Mouse (Mus musculus): ENCODE measurements at regions not wholly inside any gene's neighbourhood (a gene's known extent, or its start where the extent isn't known, plus 50 kb on each side); places are given as distances from the start of the nearest gene placed in this dataset.

DNA sequence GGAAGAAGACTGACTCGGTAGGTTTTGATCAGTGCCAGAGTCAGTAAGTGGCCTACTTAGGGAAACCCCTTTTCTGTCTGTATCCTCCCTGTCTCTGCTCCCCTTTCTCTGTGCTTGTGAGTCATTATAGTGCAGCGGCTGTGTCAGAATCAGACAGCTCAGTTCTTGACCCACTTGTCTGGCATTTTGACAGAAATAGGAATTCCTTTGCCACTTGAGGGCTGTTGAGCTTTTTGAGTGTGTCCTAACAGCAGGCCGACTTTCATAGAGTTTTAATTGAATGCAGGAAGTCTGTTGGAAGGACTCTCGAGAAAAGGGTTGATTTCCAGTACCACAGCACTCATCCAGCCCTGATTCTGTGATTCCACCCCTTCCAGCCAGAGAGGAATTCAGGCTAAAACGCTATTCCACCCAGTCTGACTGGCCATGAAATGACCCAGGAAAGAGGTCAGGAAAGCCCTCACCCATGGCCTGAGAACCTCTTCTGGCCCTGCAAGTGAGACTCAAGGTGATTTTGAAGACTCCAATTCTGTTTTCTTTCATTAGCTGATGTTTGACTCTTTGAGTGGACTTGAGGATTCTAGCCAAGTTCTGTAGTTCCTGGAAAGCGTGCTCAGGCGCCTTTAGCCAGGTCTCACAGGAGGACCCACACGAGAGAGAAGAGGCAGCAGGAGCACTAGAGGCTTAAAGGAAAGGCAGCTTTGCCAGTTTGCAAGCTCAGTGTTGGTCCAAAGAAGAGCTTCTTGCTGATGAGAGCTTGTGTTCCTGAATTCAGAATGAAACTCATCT lies 95.6 kb upstream of the Opcml start:
- DNase-seq (ENCODE audit: low spot score) (no peak), ATAC-seq (ENCODE audit: low FRiP score, low read depth) (no peak)
- H3K9ac ChIP-seq (ENCODE audit: low read depth, low read length, severe bottlenecking), result no peak overlapping the region
- TF ChIP-seq POLR2A (IDR thresholded peaks at IDR 0.05; ENCODE audit: borderline replicate concordance, extremely low read depth, insufficient read depth, insufficient read length), result no peak
- WGBS, result 58% methylated on average over 8 of the region's 8 CpGs
- H3K36me3 ChIP-seq (ENCODE audit: control insufficient read depth, insufficient read depth, low read length), result no peaks in the 10 kb centered on the region
- H3K27ac ChIP-seq (replicated peaks; ENCODE audit: low read depth, low read length), result no peak overlapping the region
- H3K9me3 ChIP-seq (ENCODE audit: control insufficient read depth, low read length), result no peaks in the 10 kb centered on the region
- H3K27me3 ChIP-seq (ENCODE audit: control insufficient read depth, insufficient read depth, low read length), result no peaks in the 10 kb centered on the region
- H3K4me1 ChIP-seq (ENCODE audit: control insufficient read depth, insufficient read depth, low read length), result no peaks in the 10 kb centered on the region
- no peak overlapping the region for H3K4me2 ChIP-seq (replicated peaks; ENCODE audit: low read depth, low read length, severe bottlenecking)
- no peak overlapping the region for H3K4me3 ChIP-seq (replicated peaks; ENCODE audit: low read length)

DNA sequence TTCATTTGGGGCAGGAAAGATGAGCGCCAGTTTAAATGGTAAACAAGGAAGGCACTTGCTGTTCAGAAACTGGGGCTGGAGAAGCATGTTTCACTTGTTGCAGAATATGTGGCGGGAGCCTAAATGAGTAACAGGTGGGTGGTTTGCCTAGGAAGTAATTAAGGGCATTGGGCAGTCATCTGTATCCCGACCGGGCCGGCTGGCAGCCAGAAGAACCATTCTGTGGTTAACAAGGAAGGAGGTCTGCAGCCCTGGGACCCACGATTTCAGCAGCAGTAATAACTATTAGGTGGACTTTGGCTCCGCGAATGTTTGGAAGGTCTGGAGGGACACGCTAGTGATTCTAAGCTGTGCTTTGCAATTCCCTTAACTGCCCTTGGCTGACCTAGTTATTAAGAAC lies 89.0 kb upstream of the Opcml start:
- Histone ChIP-seq H3K27me3 (ENCODE audit: control insufficient read depth, insufficient read depth, low read length) (no peaks in the 10 kb centered on the region), H3K4me1 (ENCODE audit: control insufficient read depth, insufficient read depth, low read length) (0 out of 2 replicates have a peak, but pooled peaks cover 2% of the 10 kb centered on the region), H3K36me3 (ENCODE audit: control insufficient read depth, insufficient read depth, low read length) (no peaks in the 10 kb centered on the region), H3K9ac (ENCODE audit: low read depth, low read length, severe bottlenecking) (no peak overlapping the region), H3K4me3 (replicated peaks; ENCODE audit: low read length) (no peak overlapping the region), H3K27ac (replicated peaks; ENCODE audit: low read depth, low read length) (no peak overlapping the region), H3K4me2 (replicated peaks; ENCODE audit: low read depth, low read length, severe bottlenecking) (no peak overlapping the region), H3K9me3 (ENCODE audit: control insufficient read depth, low read length) (no peaks in the 10 kb centered on the region)
- WGBS, result 25% methylated on average over 9 of the region's 9 CpGs
- TF ChIP-seq POLR2A (IDR thresholded peaks at IDR 0.05; ENCODE audit: borderline replicate concordance, extremely low read depth, insufficient read depth, insufficient read length), result no peak
- DNase-seq (ENCODE audit: low spot score) (no peak), ATAC-seq (ENCODE audit: low FRiP score, low read depth) (0 out of 2 replicates have a peak, but pooled peaks have one; percentile 19)

DNA sequence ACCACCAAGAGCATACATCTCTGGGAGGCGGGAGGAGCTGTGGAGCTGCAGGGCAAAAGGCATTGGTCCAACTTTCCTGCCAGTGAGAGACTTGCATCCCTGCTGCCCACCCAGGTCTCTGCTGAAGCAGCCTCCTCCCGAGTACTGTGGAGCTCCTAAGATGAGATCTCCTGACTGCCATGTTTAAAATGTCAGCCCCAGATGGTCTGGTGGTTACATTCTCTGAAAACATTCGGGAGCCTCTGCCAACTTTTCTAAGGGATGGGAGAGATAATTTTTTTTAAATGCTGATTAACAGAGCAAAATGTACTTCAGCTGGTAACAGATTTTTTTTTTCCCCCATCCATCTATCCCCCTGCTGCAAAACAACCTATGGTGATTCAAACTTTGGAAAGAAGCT lies 88.4 kb upstream of the Opcml start:
- Histone ChIP-seq H3K27me3 (ENCODE audit: control insufficient read depth, insufficient read depth, low read length) (no peaks in the 10 kb centered on the region), H3K4me1 (ENCODE audit: control insufficient read depth, insufficient read depth, low read length) (0 out of 2 replicates have a peak, but pooled peaks cover 2% of the 10 kb centered on the region), H3K9me3 (ENCODE audit: control insufficient read depth, low read length) (no peaks in the 10 kb centered on the region), H3K9ac (ENCODE audit: low read depth, low read length, severe bottlenecking) (no peak overlapping the region), H3K4me3 (replicated peaks; ENCODE audit: low read length) (no peak overlapping the region), H3K36me3 (ENCODE audit: control insufficient read depth, insufficient read depth, low read length) (no peaks in the 10 kb centered on the region), H3K27ac (replicated peaks; ENCODE audit: low read depth, low read length) (no peak overlapping the region), H3K4me2 (replicated peaks; ENCODE audit: low read depth, low read length, severe bottlenecking) (no peak overlapping the region)
- no peak for TF ChIP-seq POLR2A (IDR thresholded peaks at IDR 0.05; ENCODE audit: borderline replicate concordance, extremely low read depth, insufficient read depth, insufficient read length)
- 49% methylated on average over 3 of the region's 3 CpGs for WGBS
- ATAC-seq (ENCODE audit: low FRiP score, low read depth) (no peak), DNase-seq (ENCODE audit: low spot score) (no peak)

DNA sequence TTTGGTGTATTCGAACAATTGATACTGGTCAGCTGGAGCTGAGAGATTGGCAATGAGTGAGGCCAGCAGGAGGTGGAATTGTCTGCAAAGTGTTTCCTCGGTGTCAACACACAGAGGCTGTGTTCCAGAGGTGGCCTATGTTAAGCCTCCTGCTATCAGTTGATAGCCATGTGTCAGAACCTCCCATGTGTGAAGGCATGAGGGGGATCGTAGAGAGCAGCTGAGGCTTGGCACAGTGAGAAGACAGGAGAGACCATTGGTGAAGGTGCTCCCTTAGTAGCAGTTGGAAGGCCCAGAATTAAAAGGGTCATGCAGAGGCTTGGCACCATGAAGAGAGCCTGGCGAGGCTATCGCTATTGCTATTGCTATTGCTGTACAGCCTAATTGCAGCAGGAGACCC lies 86.6 kb upstream of the Opcml start:
- no peak for TF ChIP-seq POLR2A (IDR thresholded peaks at IDR 0.05; ENCODE audit: borderline replicate concordance, extremely low read depth, insufficient read depth, insufficient read length)
- Histone ChIP-seq H3K27me3 (ENCODE audit: control insufficient read depth, insufficient read depth, low read length) (no peaks in the 10 kb centered on the region), H3K36me3 (ENCODE audit: control insufficient read depth, insufficient read depth, low read length) (no peaks in the 10 kb centered on the region), H3K4me1 (ENCODE audit: control insufficient read depth, insufficient read depth, low read length) (0 out of 2 replicates have a peak, but pooled peaks cover 2% of the 10 kb centered on the region), H3K4me3 (replicated peaks; ENCODE audit: low read length) (no peak overlapping the region), H3K4me2 (replicated peaks; ENCODE audit: low read depth, low read length, severe bottlenecking) (no peak overlapping the region), H3K9me3 (ENCODE audit: control insufficient read depth, low read length) (no peaks in the 10 kb centered on the region), H3K27ac (replicated peaks; ENCODE audit: low read depth, low read length) (no peak overlapping the region), H3K9ac (ENCODE audit: low read depth, low read length, severe bottlenecking) (no peak overlapping the region)
- 80% methylated on average over 5 of the region's 5 CpGs for WGBS
- no peak for DNase-seq (ENCODE audit: low spot score)
- ATAC-seq (ENCODE audit: low FRiP score, low read depth), result no peak

DNA sequence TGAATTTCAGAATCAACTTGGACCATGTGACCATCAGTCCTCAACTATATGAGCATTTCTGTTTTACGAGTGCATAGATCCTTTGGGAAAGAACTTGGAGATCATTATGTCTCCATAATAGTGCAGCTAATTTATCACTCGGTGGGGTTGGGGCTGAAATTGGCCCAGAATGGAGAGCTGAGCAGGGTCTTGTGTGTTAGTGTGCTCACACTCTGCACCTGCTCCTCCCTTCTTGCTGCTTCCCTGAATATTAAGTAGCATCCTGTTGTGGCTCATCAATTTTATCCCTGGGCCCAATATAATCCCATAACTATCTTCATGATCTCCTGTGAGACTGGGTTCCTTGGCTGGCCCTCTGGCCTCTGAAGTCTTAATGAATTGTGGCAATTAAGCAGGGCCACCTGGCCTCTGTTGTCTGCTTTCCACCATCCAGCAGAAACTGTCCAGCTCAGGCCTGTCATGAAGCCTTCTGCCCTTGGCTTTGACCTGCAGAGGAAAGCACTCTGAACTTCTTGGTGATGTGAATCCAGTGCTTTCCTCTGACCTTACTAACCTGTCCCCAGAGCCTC lies 66.7 kb upstream of the Opcml start:
- no peak for TF ChIP-seq POLR2A (IDR thresholded peaks at IDR 0.05; ENCODE audit: borderline replicate concordance, extremely low read depth, insufficient read depth, insufficient read length)
- DNase-seq (ENCODE audit: low spot score) (no peak), ATAC-seq (ENCODE audit: low FRiP score, low read depth) (no peak)
- Histone ChIP-seq H3K9me3 (ENCODE audit: control insufficient read depth, low read length) (no peaks in the 10 kb centered on the region), H3K4me1 (ENCODE audit: control insufficient read depth, insufficient read depth, low read length) (no peaks in the 10 kb centered on the region), H3K27me3 (ENCODE audit: control insufficient read depth, insufficient read depth, low read length) (no peaks in the 10 kb centered on the region), H3K36me3 (ENCODE audit: control insufficient read depth, insufficient read depth, low read length) (no peaks in the 10 kb centered on the region), H3K27ac (replicated peaks; ENCODE audit: low read depth, low read length) (no peak overlapping the region), H3K4me2 (replicated peaks; ENCODE audit: low read depth, low read length, severe bottlenecking) (no peak overlapping the region), H3K4me3 (replicated peaks; ENCODE audit: low read length) (no peak overlapping the region), H3K9ac (ENCODE audit: low read depth, low read length, severe bottlenecking) (no peak overlapping the region)
- 74% methylated on average over 2 of the region's 2 CpGs for WGBS

Measured in limb, embryonic 14.5 days (tissue).